Mouse (Mus musculus): ENCODE results near the gene Rpl11.

DNA sequence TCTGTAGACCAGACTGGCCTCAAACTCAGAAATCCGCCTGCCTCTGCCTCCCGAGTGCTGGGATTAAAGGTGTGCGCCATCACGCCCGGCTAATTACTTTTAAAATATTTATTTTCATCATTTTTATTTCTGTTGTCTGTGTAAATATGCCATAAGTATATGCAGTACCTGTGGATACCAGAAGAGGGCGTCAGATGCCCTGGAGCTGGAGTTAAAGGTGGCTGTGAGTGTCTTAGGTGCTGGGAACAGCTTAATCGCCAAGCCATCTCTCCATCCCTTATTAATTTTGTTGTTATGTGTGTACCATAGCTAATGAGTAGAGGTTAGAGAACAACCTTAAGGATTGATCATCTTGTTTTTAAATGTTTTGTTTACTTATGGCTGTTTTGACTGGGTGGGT is 39.3 kb upstream of the Rpl11 start:
- TF ChIP-seq POLR2A (IDR thresholded peaks at IDR 0.05; ENCODE audit: borderline replicate concordance, control insufficient read depth, low read depth, low read length) = no peak
- TF ChIP-seq CTCF (IDR thresholded peaks at IDR 0.05; ENCODE audit: control insufficient read depth, insufficient read depth, low read length) = no peak
